Mouse (Mus musculus) kidney, adult 8-10 months (tissue): Measurements from ENCODE around the gene Mvd.

Experiments
- DNase-seq, 2 experiments: peaks; one replicate each; pipeline ENCODE4 v3.0.0; 2022

Gene Mvd

GRCm38 (mm10) chr8:122454409-122454808 is 11.2 kb upstream of the Mvd start:
- no peak for DNase-seq

- DNase-seq: no peak
Observed at GRCm38 (mm10) chr8:122452154-122452553, 8.9 kb upstream of the Mvd start.

GRCm38 (mm10) chr8:122451161-122451703 is 8.0 kb upstream of the Mvd start:
- no peak for DNase-seq

GRCm38 (mm10) chr8:122445203-122445602 is 2.0 kb upstream of the Mvd start:
- DNase-seq: no peak

- DNase-seq: peak; percentile 89
Observed at GRCm38 (mm10) chr8:122444058-122444748, 981 bp upstream of the Mvd start.

- DNase-seq: peak in 1 of 2 experiments; percentile 24
Observed at GRCm38 (mm10) chr8:122442781-122443180, 441 bp downstream of the Mvd start.

GRCm38 (mm10) chr8:122442356-122442755 is 866 bp downstream of the Mvd start:
- peak in 1 of 2 experiments; percentile 40 for DNase-seq

- no peak for DNase-seq
Observed at GRCm38 (mm10) chr8:122441326-122441725, 1.9 kb downstream of the Mvd start.

- no peak for DNase-seq
Observed at GRCm38 (mm10) chr8:122439336-122439735, 3.9 kb downstream of the Mvd start.

- DNase-seq: no peak
Observed at GRCm38 (mm10) chr8:122437708-122438331, 5.4 kb downstream of the Mvd start.

GRCm38 (mm10) chr8:122436586-122437125 is 6.6 kb downstream of the Mvd start:
- no peak for DNase-seq

- no peak for DNase-seq
Observed at GRCm38 (mm10) chr8:122436146-122436545, 7.1 kb downstream of the Mvd start.

GRCm38 (mm10) chr8:122435375-122435774 is 7.8 kb downstream of the Mvd start:
- no peak for DNase-seq

- DNase-seq: no peak
Observed at GRCm38 (mm10) chr8:122433269-122433905, 9.8 kb downstream of the Mvd start.

- peak; percentile 85 to 86 for DNase-seq
Observed at GRCm38 (mm10) chr8:122432443-122433268, 10.6 kb downstream of the Mvd start, which contains the start of gene Cyba. Gene Cyba, minus strand, starts transcription at chr8:122432930.

GRCm38 (mm10) chr8:122431694-122432442 is 11.4 kb downstream of the Mvd start:
- DNase-seq: peak; percentile 38 to 59

GRCm38 (mm10) chr8:122430646-122431045 is 12.6 kb downstream of the Mvd start:
- peak; percentile 74 to 80 for DNase-seq

GRCm38 (mm10) chr8:122430058-122430636 is 13.1 kb downstream of the Mvd start:
- DNase-seq: peak; percentile 19 to 24

- no peak for DNase-seq
Observed at GRCm38 (mm10) chr8:122428163-122428562, 15.1 kb downstream of the Mvd start.

GRCm38 (mm10) chr8:122427607-122428006 is 15.6 kb downstream of the Mvd start:
- no peak for DNase-seq

- DNase-seq: no peak
Observed at GRCm38 (mm10) chr8:122426145-122426544, 17.1 kb downstream of the Mvd start.
